Mouse (Mus musculus) G1E-ER4 (cell line): ENCODE results near the gene Atf6b. TPM values are rescaled to one million over a fixed set of nuclear protein-coding genes. Genes with fewer than 3 reads are reported as not detected.

Experiments
- GATA1 ChIP-seq: IDR thresholded peaks from one replicate; pipeline ENCODE4 v1.8.0; 2012; ENCODE audit warnings: low read length, inconsistent platforms
- polyA plus RNA-seq: library from polyadenylated mRNA; stranded (reverse); fragments of >175 nt; gene quantifications from 2 replicates; pipeline ENCODE4 v1.2.3, GENCODE M21; 2012

The Atf6b gene
- 130 TPM in 2 replicates for polyA plus RNA-seq

DNA sequence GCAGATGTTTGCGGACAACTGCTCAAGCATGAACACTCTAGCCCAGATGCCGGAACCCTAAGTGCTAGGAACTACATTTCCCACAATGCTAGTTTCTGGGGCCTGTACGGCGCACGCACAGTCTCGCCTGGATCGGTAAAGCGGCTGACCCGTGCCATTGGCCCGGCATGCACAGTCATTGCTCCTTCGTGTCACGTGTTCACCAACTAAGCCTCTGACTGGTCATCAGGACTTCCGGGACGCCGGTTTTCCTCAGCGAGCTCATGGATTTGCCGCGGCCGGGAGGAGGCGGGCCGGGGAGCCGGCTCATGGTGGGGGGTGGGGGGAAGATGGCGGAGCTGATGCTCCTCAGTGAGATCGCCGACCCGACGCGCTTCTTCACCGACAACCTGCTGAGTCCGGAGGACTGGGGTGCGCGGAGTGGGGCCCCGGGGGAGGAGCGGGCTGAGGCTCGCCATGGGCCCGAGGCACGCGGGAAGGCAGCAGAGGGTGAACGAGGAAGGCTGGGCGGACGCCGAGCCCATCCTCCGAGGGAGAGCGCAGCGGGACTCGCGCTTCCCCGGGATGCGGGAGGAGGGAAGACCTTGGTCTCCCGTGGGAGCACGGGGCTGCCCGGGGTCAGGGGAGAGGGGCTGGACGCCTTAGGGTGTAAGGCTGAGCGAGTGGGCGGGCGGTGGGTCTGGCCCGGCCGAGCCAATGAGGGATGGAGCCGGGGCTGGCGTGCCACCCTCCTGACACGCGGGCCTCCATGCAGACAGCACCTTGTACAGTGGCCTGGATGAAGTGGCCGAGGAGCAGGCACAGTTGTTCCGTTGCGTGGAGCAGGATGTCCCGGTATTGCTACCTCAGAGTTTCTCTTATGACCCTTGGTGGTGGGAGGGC lies at the start of gene Atf6b:
TSS of gene Atf6b (plus strand) at position 241 of the 882 bp plus-strand sequence.
- no peak for TF ChIP-seq GATA1

GRCm38 (mm10) chr17:34597566-34598095 lies 49.3 kb upstream of the Atf6b start, which contains the start of gene Ager:
Ager (plus strand) TSS chr17:34597862.
- no peak for TF ChIP-seq GATA1

GRCm38 (mm10) chr17:34599891-34600290 lies 47.1 kb upstream of the Atf6b start:
- TF ChIP-seq GATA1: no peak

- TF ChIP-seq GATA1: no peak
Observed at GRCm38 (mm10) chr17:34601796-34602195, 45.1 kb upstream of the Atf6b start.

DNA sequence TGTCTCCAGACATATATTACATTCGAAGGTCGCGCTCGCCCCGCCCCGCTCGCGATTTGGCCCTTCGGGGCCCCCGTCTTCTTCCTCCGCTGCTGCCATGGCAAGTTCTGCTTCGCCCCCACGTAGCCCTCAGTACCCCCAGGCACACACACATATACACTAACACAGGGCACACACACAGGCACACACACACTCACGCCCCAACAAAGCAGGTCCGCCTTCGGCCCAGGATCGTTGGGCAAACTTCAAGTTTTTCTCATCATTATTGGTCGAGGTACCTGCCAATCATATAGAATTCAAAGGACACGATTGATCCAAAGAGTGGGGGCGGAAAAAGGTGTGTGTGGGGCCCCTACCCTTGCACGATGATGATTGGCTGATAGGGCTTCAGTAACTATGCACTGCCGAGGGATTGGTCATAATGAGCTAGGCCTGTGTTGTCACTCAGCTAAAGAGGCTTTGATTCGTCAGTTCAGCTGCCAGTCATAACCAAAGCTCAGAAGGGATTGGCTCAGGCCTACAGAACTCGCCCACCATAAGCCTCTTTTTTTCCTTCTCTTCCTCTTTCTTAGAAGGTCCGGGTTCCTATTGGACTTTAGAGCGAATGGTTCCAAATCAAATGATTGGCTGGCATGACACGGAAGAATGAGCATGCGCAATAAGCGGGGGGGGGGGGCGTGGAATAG lies 43.4 kb upstream of the Atf6b start, which contains the start of gene Rnf5:
TSS of gene Rnf5 (minus strand) at position 316 of the 686 bp plus-strand sequence.
- TF ChIP-seq GATA1: no peak

DNA sequence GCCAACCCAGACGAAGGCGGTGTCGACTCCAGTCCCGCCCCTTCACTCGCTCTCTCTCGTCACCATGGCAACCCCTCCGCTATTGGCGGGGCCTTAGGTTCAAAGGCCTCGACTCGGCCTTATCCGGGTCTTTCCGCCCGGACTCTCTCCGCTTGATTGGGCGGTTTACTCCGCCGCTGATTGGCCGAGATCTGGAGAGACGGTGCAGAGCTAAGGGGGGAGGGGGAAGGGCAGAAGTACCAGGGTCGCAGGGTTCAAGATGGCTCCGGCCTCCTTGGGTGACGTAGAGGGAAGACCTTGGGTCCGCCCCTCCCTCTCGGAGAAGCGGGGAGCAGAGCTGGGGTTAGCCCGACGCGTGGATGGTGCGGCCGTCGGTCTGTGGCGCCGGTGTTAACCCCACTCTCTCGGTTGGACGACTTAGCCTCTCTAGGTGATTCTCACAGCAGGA lies 42.9 kb upstream of the Atf6b start, which contains the start of gene Agpat1:
TSS of gene Agpat1 (plus strand) at position 202 of the 448 bp plus-strand sequence.
- no peak for TF ChIP-seq GATA1

GRCm38 (mm10) chr17:34604511-34605237 lies 42.3 kb upstream of the Atf6b start:
- TF ChIP-seq GATA1: no peak

DNA sequence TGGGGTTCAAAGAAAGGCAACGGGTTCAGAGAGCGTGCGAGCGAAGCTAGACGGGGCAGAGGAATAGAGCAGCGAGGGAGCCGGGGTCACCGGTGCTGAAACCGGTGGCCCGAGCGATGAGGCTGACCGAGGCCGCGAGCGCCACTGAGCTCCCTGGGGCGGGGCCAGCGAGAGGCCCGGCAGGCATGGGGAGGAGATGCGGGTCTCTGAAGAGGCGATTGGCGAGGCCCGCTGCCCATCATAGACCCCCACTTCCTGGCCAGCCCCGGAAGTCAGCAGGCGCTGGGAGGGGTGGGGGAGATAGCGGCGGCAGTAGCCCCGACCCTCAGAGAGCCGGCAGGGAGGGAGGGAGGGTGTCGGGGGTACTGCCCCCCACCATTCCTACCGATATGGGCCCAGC lies 41.3 kb upstream of the Atf6b start:
- no peak for TF ChIP-seq GATA1

GRCm38 (mm10) chr17:34606186-34607039 lies 40.5 kb upstream of the Atf6b start:
- no peak for TF ChIP-seq GATA1

DNA sequence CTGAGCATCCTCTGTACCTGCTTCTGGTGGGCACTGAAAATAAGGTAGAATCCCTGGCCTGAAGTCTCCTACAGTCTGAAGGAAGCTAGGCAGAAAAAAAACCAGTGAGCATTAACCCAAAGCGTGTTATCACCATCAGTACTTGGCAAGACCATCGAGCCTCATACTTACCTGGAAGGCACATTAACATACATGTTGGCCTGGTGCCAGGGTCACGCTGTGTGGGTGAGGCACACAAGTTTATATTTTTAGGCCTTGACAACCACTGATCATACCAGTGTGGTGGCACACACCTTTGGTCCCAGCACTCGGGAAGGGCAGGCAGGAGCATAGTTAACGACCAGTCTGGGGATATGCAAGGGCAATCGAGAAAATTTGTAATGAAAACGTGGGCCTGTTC lies 38.9 kb upstream of the Atf6b start:
- TF ChIP-seq GATA1: no peak

- no peak for TF ChIP-seq GATA1
Observed at GRCm38 (mm10) chr17:34611050-34611449, 35.9 kb upstream of the Atf6b start.

- peak; percentile 42 for TF ChIP-seq GATA1
Observed at GRCm38 (mm10) chr17:34613054-34613645, 33.8 kb upstream of the Atf6b start.

- no peak for TF ChIP-seq GATA1
Observed at GRCm38 (mm10) chr17:34613830-34614229, 33.1 kb upstream of the Atf6b start.

DNA sequence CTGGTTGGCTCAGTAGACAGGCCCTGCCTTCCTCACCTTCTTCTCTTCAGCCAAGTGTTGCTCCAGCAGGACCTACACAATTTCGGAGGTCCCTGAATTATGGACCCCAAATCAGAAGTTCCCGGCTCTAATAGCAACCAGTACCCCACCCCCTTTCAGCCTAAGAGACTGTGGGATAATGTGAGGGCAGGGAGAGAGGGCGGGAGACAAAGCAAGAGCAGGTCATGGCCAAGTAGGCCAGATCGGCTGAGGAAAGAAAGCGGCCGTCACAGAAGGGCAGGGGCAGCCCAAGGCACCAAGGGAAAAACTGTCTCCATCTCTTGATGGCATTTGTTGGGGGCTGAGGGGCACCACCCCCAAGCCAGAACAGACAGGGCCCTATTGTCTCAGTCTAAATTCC lies 31.1 kb upstream of the Atf6b start, which contains the start of gene Egfl8:
TSS of gene Egfl8 (minus strand) at position 101 of the 400 bp plus-strand sequence.
- no peak for TF ChIP-seq GATA1
